Mouse (Mus musculus) right cerebral cortex, postnatal 10 days (tissue): ENCODE measurements around the gene Alk.
"Not testable (repeated sequence)": the region's sequence is repeated elsewhere in the genome, so short reads cannot be mapped to it uniquely, and the experiment has no call there.

Experiments used
- DNase-seq, 2 experiments: peaks; one replicate each; pipeline ENCODE4 v3.0.0; 2021; ENCODE audit warnings: low spot score in 2 of 2

Alk gene

DNA sequence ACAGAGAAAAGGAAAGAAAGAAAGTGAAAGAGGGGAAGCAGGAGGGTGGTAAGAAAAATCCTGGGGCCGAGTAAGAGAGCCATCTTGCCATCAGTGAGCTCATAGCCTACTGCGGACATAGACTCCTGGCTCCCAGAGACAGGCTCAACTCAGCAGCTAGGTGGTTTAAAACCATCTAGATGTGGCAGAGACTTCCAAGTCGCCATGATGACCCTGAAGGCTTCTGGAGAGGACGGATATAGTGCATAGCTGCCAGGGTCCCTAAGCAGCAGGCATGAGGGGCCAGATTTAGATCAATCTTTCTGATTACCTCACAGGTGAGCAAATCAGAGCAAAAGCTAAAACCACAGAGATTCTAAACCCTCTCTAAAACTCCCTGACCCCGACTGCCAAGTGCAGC is 76.9 kb downstream of the Alk start:
- DNase-seq = no peak

DNA sequence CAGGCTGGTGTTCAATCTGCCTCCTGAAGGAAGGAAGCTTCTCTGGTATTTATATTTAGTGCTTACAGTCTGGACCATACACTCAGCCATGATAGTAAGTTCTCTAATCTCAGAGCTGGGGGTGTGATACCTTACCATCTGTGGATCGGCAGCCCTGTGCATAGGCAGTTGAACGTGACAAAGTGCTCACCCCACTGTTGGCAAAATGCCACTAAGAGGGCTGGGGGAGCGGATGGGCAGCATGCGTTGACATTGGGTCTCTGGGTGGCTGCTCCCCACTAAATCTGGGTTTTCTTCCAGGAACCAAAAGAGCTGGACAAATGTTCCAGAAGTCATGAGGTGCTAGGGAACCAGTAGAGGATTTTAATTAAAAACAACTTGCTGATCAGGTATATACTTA is 78.1 kb downstream of the Alk start:
- no peak for DNase-seq

DNA sequence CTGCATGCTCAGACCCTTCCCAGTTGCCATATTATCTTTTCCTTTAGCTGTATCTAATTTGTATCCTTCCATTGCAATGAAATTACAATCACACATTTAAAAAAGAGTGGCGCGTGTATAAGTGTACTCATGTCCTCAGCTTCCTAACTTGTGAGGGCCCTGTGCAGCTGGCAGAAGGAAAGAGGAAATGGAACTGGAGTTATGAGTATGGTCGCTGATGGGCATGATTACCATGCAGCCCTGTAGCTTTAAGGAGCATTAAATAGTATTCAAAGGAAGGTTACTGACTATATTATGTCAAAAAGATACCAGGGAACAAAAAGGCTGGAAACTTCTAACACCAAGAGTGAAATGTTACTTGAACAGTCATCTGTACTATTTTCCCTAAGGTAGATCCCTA is 79.6 kb downstream of the Alk start:
- DNase-seq = no peak

DNA sequence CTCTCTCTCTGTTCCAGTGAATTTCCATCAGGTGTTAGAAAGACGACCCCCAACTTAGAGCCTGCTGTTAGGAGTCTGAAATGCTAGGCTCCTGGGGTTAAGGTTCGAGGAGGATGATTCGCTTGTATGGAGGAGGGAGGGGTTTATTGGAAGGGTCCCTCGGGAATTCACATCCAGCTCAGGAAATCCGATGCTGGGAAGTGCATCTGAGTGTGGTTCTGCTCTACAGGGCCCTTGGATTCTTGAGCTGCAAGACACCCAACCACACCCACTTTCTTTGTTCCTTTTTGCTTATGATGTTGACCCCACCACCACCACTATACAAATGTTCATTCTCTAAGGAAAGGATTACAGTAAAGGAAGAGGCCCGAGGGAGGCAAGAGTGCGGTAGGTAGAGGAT is 81.4 kb downstream of the Alk start:
- DNase-seq = no peak

DNA sequence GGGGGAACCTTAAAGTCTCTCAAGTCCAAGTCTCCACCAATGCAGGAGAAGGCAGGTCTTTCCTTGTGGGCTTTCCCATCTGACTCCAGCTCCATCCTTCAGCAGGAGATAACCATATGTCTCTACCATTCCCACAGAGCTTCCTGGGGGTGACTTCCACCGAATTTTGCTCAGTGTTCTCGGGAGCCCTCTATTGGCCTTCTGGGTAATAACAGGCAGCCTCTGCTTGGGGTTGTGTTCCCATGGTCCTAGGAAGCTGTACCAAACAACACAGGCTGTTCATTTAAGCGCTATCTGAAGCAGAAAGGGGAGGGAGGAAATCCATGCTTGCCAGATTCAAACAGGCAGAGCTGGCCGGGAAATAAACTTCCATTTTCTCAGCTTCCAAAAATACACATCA is 82.0 kb downstream of the Alk start:
- peak; percentile 76 to 81 for DNase-seq

DNA sequence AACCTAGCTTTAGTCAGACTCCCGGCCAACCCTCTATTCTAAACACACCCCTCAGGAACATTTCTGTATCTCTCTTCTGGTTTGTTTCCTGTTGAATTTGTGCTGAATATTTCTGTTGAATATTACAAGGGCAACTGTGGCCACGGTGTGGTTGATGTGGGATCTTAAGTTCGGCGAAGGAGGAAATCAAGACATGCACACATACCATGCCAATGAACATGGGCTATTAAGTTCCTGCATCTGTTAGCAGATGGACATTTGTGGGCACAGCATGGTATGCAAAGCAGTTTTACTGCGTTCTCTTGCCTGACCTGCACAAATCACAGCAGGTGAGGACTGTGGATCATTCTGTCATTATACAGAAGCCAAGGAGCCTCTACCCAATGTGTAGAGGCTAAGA is 83.1 kb downstream of the Alk start:
- DNase-seq = no peak

DNA sequence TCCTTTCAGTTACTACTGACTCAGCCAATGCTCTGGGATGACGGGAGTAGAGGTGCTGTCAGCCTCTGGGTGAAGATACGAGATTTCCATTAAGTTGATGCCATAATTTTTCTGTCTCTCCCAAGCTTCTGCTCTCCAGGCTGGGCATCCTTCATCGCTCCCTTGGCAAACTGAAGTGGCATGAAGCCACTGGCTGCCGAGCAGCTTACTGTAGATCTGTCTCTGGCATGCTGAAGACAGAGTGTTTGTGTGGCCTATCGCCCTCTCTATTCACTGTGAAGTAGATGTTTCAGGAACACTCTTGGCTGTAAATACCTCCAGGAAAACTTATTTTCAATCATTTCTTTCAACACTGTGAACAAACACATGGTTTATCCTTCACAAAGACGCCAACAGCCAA is 93.7 kb downstream of the Alk start:
- peak; percentile 42 to 50 for DNase-seq

DNA sequence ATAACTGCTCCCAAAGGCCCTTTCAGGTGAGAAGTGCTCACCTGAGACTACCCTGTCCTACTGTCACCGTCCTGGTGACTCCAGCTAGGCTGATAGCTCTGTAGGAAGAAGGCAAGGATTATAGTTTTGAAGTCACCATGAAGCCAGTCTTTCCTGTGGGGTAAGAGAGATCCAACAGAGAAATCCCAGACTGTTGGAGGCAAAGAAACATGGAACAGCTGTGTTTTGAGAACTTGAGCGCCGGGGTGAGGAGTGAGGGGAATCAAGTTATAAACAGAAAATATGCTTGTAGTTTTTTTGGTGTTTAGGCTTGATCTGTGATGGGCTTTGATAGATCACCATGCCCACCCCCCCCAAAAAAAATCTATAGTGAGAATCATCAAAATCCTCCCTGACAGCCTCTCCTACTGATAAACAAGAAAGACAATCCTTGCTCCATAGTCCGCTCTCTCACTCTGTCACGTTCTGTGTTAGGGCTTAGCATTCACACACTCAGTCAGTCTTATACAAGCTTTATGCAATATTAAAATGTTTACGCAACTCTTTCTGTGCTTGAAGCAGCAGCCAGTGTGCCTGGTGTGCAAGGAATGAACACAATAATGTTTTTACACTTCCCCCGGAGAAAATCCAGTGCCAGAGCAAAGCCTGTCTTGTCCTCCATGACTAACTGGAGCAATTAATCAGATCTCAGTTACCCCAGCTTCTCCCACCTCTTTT is 95.6 kb downstream of the Alk start:
- no peak for DNase-seq

DNA sequence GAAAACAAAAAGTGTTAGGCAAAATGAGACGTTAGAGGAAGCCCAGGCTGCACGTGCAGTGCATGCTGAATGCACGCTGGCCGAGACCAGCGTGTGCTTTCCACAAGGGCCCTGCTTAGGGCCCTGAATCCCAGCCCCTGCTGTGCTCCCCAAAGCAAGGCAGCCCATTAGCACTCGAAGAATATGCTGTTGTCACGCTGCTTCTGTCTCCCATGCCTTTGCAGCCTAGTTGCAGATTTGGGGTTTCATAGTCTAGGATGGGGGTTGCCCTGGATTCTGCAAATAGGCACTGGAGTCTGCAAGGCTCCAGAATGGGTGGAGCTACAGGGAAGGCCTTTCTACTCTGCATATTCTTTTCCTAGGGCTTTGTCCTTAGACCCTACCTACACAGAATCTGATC is 99.2 kb downstream of the Alk start:
- peak; percentile 59 to 68 for DNase-seq

DNA sequence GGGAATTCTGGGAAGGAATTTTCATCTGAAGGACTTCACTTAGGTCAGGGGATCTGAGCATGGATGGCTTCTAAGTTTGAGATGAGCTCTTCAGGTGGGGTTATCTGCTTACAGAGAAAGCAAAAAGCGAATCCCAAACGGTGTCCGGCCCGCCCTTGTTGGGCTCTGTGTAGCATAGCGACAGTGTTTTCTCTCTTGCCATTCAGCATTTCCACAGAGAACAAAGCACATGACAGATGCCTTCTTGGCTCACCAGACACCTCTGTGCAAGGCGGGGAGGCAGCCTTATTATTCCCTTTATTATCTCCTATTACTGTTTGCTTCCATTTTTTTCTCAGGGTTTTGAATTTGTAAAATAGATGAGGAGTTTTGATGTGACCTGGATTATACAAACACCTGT is 99.8 kb downstream of the Alk start:
- DNase-seq = no peak

DNA sequence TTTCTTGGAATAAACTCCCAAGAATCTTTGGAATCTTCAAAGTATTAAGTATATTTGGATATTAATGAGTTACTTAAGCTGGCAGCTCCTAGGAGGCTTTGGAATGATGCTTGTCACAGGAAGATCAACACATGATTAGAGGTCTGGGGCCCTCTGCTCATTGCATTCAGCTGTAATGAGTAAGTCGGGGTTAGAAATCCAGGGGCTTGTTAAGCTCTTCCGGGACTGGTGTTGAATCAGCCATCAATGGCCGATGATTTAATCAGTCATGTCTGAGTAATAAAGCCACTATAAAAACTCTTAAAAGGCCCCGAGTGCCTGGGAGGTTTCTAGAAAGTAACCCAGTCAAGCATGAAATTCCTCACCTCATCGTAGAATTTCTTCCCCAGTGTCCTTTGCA is 109.0 kb downstream of the Alk start:
- DNase-seq = no peak

DNA sequence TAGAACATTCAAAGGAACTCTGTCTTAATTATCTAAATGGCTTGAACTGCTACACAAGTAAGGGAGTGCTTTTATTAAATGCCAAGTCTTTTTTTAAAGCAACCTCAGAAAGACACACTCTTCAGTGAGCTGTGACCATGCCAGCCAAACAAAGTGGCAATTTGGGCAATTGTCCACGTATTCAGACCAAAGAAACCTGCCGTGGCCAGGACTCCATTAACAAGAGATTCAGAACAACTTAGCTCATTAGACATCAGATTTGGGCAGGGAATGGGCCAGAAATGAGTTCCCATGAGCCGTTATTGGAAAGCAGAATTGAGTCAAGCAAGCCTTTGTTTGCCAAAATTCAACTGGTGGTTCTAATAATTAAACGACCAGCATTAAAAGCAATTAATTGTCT is 118.8 kb downstream of the Alk start:
- peak; percentile 71 to 77 for DNase-seq

DNA sequence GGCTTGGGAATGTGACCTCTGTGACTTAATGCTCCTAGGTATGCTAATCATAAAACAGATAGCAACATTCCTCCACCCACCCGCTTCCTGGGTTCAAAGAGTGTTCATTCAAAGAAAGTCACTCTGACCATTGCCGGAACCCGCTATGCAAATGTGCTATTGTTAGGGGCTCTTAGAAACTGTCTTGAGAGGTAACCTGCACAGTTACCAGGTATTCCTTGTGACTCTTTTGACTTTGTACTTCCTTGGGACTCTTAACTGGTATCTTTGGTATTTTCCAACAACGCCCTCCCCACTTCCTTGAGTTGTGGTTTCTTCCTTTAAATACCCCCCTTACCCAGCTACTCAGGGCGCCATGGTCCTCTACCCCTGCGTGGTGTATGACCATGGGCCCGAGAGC is 125.2 kb downstream of the Alk start:
- DNase-seq = not testable (repeated sequence)

DNA sequence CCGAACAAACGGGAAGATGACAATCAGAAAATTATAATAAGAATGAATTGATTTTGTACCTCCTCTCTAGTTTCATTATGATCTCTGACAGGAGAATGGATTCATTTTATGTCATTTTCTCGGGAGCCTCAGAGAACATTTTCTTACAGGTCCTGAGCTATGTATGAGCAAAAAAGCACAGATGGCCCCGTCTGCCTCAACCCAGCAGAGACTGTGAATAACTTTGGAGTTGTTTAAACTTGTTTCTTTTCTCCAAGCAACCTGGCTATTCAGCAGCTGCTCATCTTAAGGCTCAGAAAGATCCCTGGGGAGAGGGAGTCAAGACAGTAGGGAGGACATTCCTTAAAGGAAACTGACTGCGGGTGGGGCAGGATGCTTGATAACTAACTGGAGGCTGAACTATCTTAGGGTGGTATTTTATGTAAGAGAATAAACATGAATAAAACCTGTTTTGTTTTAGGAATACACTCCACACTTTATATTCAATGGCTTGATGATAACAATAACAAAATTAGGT is 126.5 kb downstream of the Alk start:
- peak in 1 of 2 experiments; percentile 41 for DNase-seq

DNA sequence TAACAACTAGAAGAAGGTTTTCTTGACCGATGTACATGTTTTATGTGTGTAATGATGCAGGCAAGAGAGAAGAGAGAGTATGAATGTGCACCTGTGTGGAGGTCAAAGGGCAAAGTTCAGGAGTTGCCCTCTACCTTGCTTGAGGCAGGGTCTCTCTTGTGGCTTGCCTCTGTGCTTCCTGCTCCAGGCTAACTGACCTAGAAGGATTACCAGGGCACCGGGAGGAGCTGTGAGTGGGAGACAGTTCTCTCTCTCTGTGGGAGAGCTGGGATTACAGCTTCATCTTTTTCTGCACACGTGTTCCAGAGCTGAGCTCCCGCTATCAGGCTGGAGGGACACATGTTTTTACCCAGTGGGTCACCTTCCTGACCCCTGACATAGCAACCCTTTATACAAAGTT is 127.5 kb downstream of the Alk start:
- no peak for DNase-seq

DNA sequence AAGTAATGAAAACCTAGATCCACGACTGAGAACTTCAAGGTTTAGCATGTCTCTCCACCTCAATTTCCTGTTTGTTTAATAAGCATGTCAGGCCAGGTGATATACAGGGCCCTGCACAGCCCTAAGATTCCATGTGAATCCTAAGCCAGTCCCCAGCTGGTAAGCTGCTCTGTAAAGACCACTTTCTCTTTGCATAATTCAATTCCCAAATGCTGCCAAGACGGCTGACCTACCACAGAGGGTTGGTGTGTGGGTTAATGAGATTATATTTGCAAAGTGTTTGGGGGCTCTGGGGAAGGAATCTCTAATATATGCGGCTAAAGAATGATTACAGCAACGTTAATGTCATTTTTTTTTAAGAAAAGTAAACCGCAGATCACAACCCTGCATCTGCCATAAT is 130.3 kb downstream of the Alk start:
- no peak for DNase-seq

DNA sequence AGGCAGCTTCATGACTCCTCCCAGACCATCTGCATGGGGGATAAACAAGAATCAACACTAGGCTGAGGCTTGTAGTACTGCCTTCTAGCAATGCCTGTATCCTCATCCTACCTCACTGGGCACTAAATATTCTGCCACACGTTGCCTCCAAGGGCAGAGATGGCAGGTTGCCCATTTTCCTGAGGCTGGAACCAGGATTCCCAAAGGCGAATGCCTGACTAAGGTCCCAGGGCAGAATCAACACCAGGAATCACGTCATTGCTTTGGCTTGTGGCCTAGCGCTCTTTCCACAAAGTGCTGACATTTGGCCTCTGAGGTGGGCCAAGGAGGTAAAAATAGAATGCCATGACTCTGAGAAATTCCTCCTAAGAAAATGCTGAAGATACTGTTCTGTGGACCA is 155.9 kb downstream of the Alk start:
- peak in 1 of 2 experiments; percentile 24 for DNase-seq

DNA sequence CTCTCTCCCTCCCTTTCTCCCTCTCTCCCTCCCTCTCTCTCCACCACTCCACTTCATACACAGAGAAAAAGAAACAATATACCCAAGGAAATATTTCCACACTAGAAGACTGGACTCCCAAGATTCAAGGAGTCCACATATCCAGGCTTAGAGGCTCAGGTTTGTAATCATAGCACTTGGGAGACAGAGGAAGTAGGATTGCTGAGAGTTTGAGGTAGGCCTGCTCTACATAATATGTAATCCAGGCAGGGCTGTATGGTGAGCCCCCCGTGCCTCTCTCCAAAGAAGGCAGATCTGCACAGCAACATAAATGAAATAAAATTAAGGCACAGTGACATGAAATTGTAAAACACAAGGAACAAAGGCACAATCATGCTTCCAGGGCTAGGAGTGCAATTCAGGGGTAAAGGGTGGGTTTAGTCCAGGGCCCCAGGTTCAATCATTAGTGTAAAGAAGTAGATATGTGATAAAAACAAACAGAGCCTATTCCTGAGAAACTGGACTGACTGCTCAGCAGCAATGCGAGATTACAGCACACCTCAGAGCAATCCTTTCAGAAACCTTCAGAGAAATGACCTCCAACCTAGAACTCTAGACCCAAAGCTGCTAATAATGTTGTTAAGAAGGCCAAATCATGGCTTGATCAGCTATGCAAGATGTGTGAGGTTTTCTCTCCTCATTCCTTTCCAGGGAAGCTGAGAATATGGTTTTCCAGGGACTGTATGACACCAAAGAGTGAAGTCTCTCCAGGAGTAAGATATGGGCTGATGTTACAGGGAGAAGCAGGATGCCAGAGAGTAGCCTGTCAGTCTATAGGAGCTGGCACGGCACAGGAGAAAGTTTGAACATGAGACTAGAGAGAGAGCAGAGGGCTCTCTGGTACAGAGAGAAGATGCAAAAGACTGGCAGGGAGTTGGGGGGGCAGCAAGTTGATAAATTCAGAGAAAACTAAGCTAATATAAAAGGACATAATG is 158.9 kb downstream of the Alk start:
- no peak for DNase-seq

DNA sequence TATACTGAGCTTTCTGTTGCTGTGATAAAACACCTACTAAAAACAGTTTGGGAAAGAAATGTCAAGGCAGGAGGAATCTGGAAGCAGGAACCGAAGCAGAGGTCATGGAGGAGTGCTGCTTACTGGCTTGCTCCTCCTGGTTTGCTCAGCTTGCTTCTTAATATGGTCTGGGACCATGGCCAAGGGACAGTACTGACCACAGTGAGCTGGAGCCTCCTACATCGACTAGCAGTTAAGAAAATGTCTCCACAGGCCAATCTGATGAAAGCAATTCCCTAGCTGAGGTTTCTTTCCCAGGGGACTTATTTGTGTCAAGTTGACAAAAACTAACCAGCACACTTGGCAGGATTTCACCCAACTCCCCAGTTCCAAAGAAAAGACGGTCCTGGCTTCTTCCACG is 187.0 kb downstream of the Alk start:
- no peak for DNase-seq

DNA sequence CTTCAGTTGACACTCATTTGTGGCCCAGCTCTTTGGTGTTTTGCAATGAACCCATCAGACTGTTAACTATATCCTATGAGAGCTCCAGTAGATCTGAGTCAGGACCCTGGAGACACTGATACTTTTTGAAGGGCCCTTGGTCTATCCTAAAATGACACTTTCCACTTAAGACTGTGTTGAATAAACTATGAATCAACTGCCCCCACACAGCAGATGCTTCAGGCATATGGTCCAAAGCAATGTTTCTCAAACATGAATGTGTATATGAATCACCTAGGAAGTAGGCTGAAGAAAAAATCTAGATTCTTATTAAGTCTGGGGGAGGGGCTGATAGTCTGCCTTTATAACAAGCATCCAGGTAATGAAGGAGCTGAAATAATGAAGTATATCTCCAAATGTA is 189.8 kb downstream of the Alk start:
- DNase-seq = no peak

DNA sequence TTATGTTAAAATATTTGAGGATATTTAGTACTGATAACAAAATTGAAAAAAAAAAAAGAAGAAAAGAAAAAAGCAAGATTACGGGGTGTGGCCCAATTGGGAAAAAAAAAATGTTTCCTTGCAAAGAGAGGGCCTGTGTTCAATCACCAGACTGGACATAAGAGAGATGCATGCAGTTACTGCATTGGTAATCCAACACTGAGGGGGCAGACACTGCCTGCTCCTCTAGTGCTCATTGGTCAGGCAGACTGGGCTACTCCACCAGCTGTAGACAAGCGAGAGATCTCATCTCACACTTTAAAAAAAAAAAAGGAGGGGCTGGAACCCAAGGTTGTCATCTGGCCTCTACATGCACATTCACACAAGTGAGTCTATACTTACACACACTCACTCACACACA is 199.6 kb downstream of the Alk start:
- DNase-seq = no peak

DNA sequence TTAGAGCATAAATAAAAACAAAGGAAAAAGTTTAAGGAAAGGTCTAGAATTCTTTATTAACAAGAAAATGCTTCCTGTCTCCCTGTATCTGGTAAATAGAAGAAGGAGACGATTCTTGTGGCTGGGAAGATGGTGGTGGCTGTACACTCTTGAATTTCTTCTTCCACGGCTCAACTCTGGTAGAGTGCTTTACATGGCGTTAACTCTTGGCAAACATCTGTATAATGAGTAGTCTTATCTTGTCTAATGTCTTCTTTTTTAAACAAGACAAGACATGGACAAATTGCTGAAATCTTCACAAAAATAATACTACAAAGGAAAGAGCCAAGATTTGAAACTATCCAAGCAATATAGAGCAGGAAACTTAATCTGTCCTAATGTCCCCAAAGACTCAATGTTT is 202.6 kb downstream of the Alk start:
- no peak for DNase-seq

DNA sequence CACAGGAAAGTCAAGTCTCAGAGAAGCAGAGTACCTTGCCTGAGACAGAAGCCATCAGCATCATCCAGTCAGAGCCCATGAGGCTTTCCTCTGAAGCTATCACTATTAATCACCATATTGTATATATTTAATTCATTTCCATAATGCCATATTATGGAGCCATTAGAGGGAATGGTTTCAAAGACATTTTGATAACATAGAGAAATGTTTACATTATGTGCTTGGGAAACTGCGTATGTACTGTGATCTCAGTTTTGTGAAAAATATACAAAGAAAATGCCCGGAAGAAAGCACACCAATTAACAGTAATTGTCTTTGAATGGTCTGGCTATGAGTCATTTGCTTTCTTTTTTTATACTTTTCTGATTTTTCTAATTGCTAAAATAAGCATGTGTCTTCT is 203.1 kb downstream of the Alk start:
- DNase-seq = no peak
